Mouse (Mus musculus): Measurements from ENCODE around the gene Defb19. TPM values are rescaled to one million over a fixed set of nuclear protein-coding genes. Genes with fewer than 3 reads are reported as not detected.

Gene Defb19
- polyA plus RNA-seq, 1 experiment from 2014 or later: not detected

DNA sequence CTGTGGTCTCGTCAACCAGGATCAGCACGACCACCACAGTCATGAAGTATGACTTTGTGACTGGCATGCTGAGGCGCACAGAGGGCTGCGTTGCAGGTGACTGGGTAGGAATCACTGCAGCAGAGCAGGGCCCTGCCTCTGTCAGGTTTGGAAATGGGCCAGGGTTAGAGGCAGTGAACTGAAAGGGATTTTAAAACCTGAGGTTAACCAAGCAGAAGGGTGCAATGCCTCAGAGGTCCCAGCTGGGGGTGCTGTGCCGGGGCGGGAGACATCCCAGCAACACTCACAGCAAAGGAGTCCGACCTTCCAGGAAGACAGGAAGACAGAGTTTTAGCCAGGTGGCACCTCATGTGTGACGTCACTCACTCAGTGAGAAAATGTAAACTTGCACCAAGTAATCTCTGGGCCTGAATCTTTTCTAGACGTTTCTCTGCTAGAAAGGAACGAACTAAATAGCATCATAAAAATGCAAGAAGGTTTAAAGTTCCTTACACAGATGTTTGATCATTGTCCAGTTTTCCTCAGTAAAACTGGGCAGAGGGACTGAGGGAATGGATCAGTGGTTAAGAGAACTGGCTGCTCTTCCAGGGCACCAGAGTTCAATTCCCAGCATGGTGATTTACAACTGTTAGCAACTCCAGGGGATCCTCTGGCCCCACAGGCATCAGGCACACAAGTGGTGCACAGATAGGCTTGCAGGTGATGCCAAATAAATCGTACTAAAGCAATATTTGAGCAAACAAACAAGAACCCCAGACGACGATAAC is 40.0 kb downstream of the Defb19 start, which contains the start of gene Defb29:
TSS of gene Defb29 (minus strand) at position 155 of the 767 bp plus-strand sequence.
- 42% methylated on average over 13 of the region's 13 CpGs for WGBS
- Histone ChIP-seq H3K4me2 (no peak within 1 kb of the TSS), H3K4me3 (no peak within 1 kb of the TSS), H3K9ac (no peak within 1 kb of the TSS), H3K9me3 (no peaks in the 10 kb centered on the region), H3K27me3 (no peaks in the 10 kb centered on the region), H3K4me1 (peaks cover 6% of the 10 kb centered on the region; the same call in 1 of the 2 replicates), H3K27ac (no peak within 1 kb of the TSS), H3K36me3 (no peaks in the 10 kb centered on the region)
- ATAC-seq (ENCODE audit: insufficient number of reproducible peaks, low FRiP score, low TSS enrichment, low read depth): no peak

Other genes with a start within 250 kb of the Defb19 start
- gene Rbck1, start 247.7 kb downstream of the Defb19 start, polyA plus RNA-seq (2015; fragmentation: Nextera tagmentation; extraction: Ambion mirVana): 86.3 and 91.7 TPM in 2 replicates
- 2.9 and 4.5 TPM in 2 replicates for gene Trib3, start 236.3 kb downstream of the Defb19 start, polyA plus RNA-seq (2015; fragmentation: Nextera tagmentation; extraction: Ambion mirVana)
- gene Nrsn2, start 203.7 kb downstream of the Defb19 start, polyA plus RNA-seq (2015; fragmentation: Nextera tagmentation; extraction: Ambion mirVana): 1.0 and 1.5 TPM in 2 replicates
- 5.2 and 6.6 TPM in 2 replicates for gene Sox12, start 182.2 kb downstream of the Defb19 start, polyA plus RNA-seq (2015; fragmentation: Nextera tagmentation; extraction: Ambion mirVana)
- gene Zcchc3, start 165.3 kb downstream of the Defb19 start, polyA plus RNA-seq (2015; fragmentation: Nextera tagmentation; extraction: Ambion mirVana): 28.5 and 35.0 TPM in 2 replicates
- gene 6820408C15Rik, start 164.7 kb downstream of the Defb19 start, polyA plus RNA-seq (2015; fragmentation: Nextera tagmentation; extraction: Ambion mirVana): 0.10 TPM in 1 of 2 replicates, not detected in the other
- not detected in 2 replicates for gene Defb23, start 115.7 kb downstream of the Defb19 start, polyA plus RNA-seq (2015; fragmentation: Nextera tagmentation; extraction: Ambion mirVana)
- not detected in 2 replicates for gene Defb20, start 103.2 kb downstream of the Defb19 start, polyA plus RNA-seq (2015; fragmentation: Nextera tagmentation; extraction: Ambion mirVana)
- gene Defb22, start 90.2 kb downstream of the Defb19 start, polyA plus RNA-seq (2015; fragmentation: Nextera tagmentation; extraction: Ambion mirVana): not detected in 2 replicates
- not detected in 2 replicates for gene Defb26, start 68.6 kb downstream of the Defb19 start, polyA plus RNA-seq (2015; fragmentation: Nextera tagmentation; extraction: Ambion mirVana)
- not detected in 2 replicates for gene Defb28, start 62.1 kb downstream of the Defb19 start, polyA plus RNA-seq (2015; fragmentation: Nextera tagmentation; extraction: Ambion mirVana)
- not detected in 2 replicates for gene Defb29, start 40.2 kb downstream of the Defb19 start, polyA plus RNA-seq (2015; fragmentation: Nextera tagmentation; extraction: Ambion mirVana)
- gene Gm17416, start 11.0 kb downstream of the Defb19 start, polyA plus RNA-seq (2015; fragmentation: Nextera tagmentation; extraction: Ambion mirVana): not detected in 2 replicates
- not detected in 2 replicates for gene Defb21, start 7.6 kb downstream of the Defb19 start, polyA plus RNA-seq (2015; fragmentation: Nextera tagmentation; extraction: Ambion mirVana)
- gene Defb45, start 19.1 kb upstream of the Defb19 start, polyA plus RNA-seq (2015; fragmentation: Nextera tagmentation; extraction: Ambion mirVana): not detected in 2 replicates
- not detected in 2 replicates for gene Defb36, start 24.0 kb upstream of the Defb19 start, polyA plus RNA-seq (2015; fragmentation: Nextera tagmentation; extraction: Ambion mirVana)
- gene Defb25, start 42.7 kb upstream of the Defb19 start, polyA plus RNA-seq (2015; fragmentation: Nextera tagmentation; extraction: Ambion mirVana): 0.92 and 1.1 TPM in 2 replicates
- 5.2 and 7.4 TPM in 2 replicates for gene Rem1, start 46.6 kb upstream of the Defb19 start, polyA plus RNA-seq (2015; fragmentation: Nextera tagmentation; extraction: Ambion mirVana)
- 143 and 150 TPM in 2 replicates for gene H13, start 89.1 kb upstream of the Defb19 start, polyA plus RNA-seq (2015; fragmentation: Nextera tagmentation; extraction: Ambion mirVana)
- gene Mcts2, start 106.7 kb upstream of the Defb19 start, polyA plus RNA-seq (2015; fragmentation: Nextera tagmentation; extraction: Ambion mirVana): 22.0 and 24.2 TPM in 2 replicates
- gene Id1, start 155.9 kb upstream of the Defb19 start, polyA plus RNA-seq (2015; fragmentation: Nextera tagmentation; extraction: Ambion mirVana): 167 and 168 TPM in 2 replicates
- gene Cox4i2, start 173.9 kb upstream of the Defb19 start, polyA plus RNA-seq (2015; fragmentation: Nextera tagmentation; extraction: Ambion mirVana): 33.9 and 36.2 TPM in 2 replicates